Mouse (Mus musculus): ENCODE results near the gene Arsg.

Arsg gene

GRCm38 (mm10) chr11:109546305-109547001, 73.3 kb downstream of the Arsg start:
- peak; percentile 61 for DNase-seq (ENCODE audit: low spot score)

GRCm38 (mm10) chr11:109547652-109548051, 74.5 kb downstream of the Arsg start:
- DNase-seq (ENCODE audit: low spot score): no peak

- no peak for DNase-seq (ENCODE audit: low spot score)
Observed at GRCm38 (mm10) chr11:109549599-109550290, 76.6 kb downstream of the Arsg start.

GRCm38 (mm10) chr11:109553921-109554320, 80.7 kb downstream of the Arsg start:
- no peak for DNase-seq (ENCODE audit: low spot score)

GRCm38 (mm10) chr11:109554443-109554842, 81.3 kb downstream of the Arsg start:
- no peak for DNase-seq (ENCODE audit: low spot score)

- no peak for DNase-seq (ENCODE audit: low spot score)
Observed at GRCm38 (mm10) chr11:109556130-109556529, 83.0 kb downstream of the Arsg start.

- DNase-seq (ENCODE audit: low spot score): no peak
Observed at GRCm38 (mm10) chr11:109557419-109557818, 84.2 kb downstream of the Arsg start.

GRCm38 (mm10) chr11:109559241-109559640, 86.1 kb downstream of the Arsg start:
- DNase-seq (ENCODE audit: low spot score): no peak

GRCm38 (mm10) chr11:109560793-109561257, 87.7 kb downstream of the Arsg start:
- DNase-seq (ENCODE audit: low spot score): peak; percentile 35

- DNase-seq (ENCODE audit: low spot score): no peak
Observed at GRCm38 (mm10) chr11:109561445-109561844, 88.3 kb downstream of the Arsg start.

GRCm38 (mm10) chr11:109563708-109564107, 90.5 kb downstream of the Arsg start:
- no peak for DNase-seq (ENCODE audit: low spot score)

- DNase-seq (ENCODE audit: low spot score): no peak
Observed at GRCm38 (mm10) chr11:109564466-109565214, 91.5 kb downstream of the Arsg start.

- DNase-seq (ENCODE audit: low spot score): no peak
Observed at GRCm38 (mm10) chr11:109569007-109569618, 95.9 kb downstream of the Arsg start.

- DNase-seq (ENCODE audit: low spot score): no peak
Observed at GRCm38 (mm10) chr11:109569809-109570208, 96.6 kb downstream of the Arsg start.

GRCm38 (mm10) chr11:109572051-109572450, 98.9 kb downstream of the Arsg start:
- DNase-seq (ENCODE audit: low spot score): no peak

- no peak for DNase-seq (ENCODE audit: low spot score)
Observed at GRCm38 (mm10) chr11:109574604-109575003, 101.4 kb downstream of the Arsg start.

- DNase-seq (ENCODE audit: low spot score): no peak
Observed at GRCm38 (mm10) chr11:109575832-109576231, 102.7 kb downstream of the Arsg start.

GRCm38 (mm10) chr11:109578536-109578935, 105.4 kb downstream of the Arsg start:
- DNase-seq (ENCODE audit: low spot score): no peak

- no peak for DNase-seq (ENCODE audit: low spot score)
Observed at GRCm38 (mm10) chr11:109579999-109580398, 106.8 kb downstream of the Arsg start.

GRCm38 (mm10) chr11:109583986-109584385, 110.8 kb downstream of the Arsg start:
- DNase-seq (ENCODE audit: low spot score): no peak

- DNase-seq (ENCODE audit: low spot score): peak; percentile 89
Observed at GRCm38 (mm10) chr11:109584843-109585713, 111.9 kb downstream of the Arsg start.
